Mouse (Mus musculus): Measurements from ENCODE around the gene B4galnt2. TPM values are rescaled to one million over a fixed set of nuclear protein-coding genes. Genes with fewer than 3 reads are reported as not detected.
A peak's percentile ranks its signal among the peaks of the same experiment; 100 is the strongest.

B4galnt2 gene
- polyA plus RNA-seq, 1 experiment, result not detected

DNA sequence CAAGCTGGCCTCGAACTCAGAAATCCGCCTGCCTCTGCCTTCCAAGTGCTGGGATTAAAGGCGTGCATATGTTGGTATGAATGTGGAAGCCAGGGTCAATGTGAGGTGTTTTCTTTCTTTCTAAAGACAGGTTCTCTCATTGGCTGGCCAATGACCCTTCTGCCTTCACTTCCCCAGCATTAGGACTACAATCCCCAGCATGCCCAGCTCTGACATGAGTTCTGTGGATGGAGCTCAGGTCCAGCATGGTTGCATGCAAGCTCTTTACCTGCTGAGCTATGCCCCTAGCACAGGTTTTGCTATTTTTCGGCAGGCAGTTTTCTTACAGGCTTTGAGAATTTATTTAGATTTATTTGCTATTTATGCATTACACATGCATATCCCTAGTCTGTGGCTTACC is 57.4 kb downstream of the B4galnt2 start:
- TF ChIP-seq CTCF (IDR thresholded peaks at IDR 0.05; ENCODE audit: borderline replicate concordance, extremely low read depth, insufficient read depth, insufficient read length) (no peak), POLR2A (IDR thresholded peaks at IDR 0.05; ENCODE audit: borderline replicate concordance, extremely low read depth, insufficient read depth, insufficient read length, poor library complexity, severe bottlenecking) (no peak)
- DNase-seq (ENCODE audit: low read depth), result peak; percentile 21

DNA sequence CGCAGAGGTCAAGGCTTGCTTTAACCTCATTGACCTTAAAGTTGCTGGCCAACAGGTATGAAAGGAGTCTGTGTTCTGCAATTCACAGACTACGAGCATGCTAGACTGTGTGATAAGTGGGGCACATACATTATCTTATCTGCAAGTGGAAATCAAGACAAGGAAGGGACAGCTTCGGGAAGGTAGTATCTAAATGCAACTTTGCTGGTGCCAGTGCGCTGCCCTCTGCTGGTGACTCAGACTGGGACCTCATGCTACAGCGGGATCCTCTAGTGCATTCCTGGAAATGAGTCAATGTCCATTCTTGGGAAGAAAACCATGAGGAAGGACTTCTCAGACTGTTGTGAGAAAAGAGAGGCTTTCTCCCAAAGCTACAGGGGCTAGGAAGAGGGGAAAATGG is 61.0 kb downstream of the B4galnt2 start:
- DNase-seq (ENCODE audit: low read depth), result peak; percentile 33
- TF ChIP-seq CTCF (IDR thresholded peaks at IDR 0.05; ENCODE audit: borderline replicate concordance, extremely low read depth, insufficient read depth, insufficient read length), result peak; percentile 57
- no peak for TF ChIP-seq POLR2A (IDR thresholded peaks at IDR 0.05; ENCODE audit: borderline replicate concordance, extremely low read depth, insufficient read depth, insufficient read length, poor library complexity, severe bottlenecking)

GRCm38 (mm10) chr11:95850898-95851297 is 63.8 kb downstream of the B4galnt2 start:
- TF ChIP-seq POLR2A (IDR thresholded peaks at IDR 0.05; ENCODE audit: borderline replicate concordance, extremely low read depth, insufficient read depth, insufficient read length, poor library complexity, severe bottlenecking) (no peak), CTCF (IDR thresholded peaks at IDR 0.05; ENCODE audit: borderline replicate concordance, extremely low read depth, insufficient read depth, insufficient read length) (no peak)
- no peak for DNase-seq (ENCODE audit: low read depth)

GRCm38 (mm10) chr11:95844935-95845334 is 69.8 kb downstream of the B4galnt2 start:
- DNase-seq (ENCODE audit: low read depth), result no peak
- TF ChIP-seq CTCF (IDR thresholded peaks at IDR 0.05; ENCODE audit: borderline replicate concordance, extremely low read depth, insufficient read depth, insufficient read length), result no peak
- TF ChIP-seq POLR2A (IDR thresholded peaks at IDR 0.05; ENCODE audit: borderline replicate concordance, extremely low read depth, insufficient read depth, insufficient read length, poor library complexity, severe bottlenecking), result no peak

GRCm38 (mm10) chr11:95843421-95843950 is 71.2 kb downstream of the B4galnt2 start:
- no peak for DNase-seq (ENCODE audit: low read depth)

DNA sequence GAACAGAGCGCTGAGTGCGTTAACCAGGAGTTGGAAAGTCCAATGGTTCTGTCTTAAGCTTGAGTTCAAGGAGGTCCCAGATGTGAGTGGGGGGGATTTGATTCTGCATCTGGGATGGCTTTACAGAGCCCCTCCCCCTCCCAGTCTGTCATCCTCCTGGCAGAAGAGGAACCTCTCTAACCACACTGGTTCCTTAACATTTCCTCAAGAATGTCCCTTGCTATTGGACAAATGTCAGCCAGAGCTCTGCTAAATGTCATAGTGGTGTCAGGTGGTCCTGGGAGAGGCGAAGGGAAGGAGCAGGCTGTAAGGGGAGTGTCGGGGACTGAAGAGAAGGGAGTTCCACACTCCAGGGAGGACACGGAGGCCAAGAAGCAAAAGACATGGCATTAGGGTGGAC is 71.7 kb downstream of the B4galnt2 start:
- TF ChIP-seq POLR2A (IDR thresholded peaks at IDR 0.05; ENCODE audit: borderline replicate concordance, extremely low read depth, insufficient read depth, insufficient read length, poor library complexity, severe bottlenecking) (no peak), CTCF (IDR thresholded peaks at IDR 0.05; ENCODE audit: borderline replicate concordance, extremely low read depth, insufficient read depth, insufficient read length) (no peak)
- no peak for DNase-seq (ENCODE audit: low read depth)

More at GRCm38 (mm10) chr11:95843421-95843950, 71.2 kb downstream of the B4galnt2 start:
- no peak for TF ChIP-seq POLR2A (IDR thresholded peaks at IDR 0.05; ENCODE audit: borderline replicate concordance, extremely low read depth, insufficient read depth, insufficient read length, poor library complexity, severe bottlenecking)
- TF ChIP-seq CTCF (IDR thresholded peaks at IDR 0.05; ENCODE audit: borderline replicate concordance, extremely low read depth, insufficient read depth, insufficient read length), result no peak

DNA sequence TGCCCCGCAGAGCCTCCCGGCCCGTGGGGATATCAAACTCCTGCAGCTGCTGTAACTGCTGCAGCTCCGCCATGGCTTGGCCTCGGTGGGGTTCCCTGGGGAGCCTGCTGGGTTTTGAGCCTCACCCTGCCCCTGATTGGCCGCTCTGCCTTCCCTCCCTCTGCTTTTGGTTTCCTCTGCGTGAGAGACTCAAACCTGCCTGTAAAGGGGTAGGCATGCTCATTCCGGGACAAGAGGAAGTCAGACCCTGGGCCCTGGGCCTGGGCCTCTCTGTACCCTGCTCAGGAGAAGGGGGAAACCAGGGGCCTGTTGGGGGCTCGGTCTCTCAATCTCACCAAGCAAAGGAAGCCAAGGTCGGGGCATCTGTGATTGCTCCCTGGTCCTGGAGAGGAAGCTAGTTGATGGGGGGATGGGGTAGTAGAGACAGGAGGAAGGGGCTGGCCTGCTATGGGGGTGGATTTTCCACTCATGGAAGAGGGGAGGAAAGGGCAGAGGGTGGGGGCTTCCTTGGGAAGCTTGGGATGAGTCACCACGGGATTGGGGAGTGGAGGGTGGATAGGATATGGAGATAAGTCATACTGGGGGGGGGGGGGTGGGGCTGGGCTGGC is 72.5 kb downstream of the B4galnt2 start, which contains the start of gene Abi3:
Gene Abi3 (minus strand): TSS at position 403 of the 608 bp plus-strand sequence.
- TF ChIP-seq POLR2A (IDR thresholded peaks at IDR 0.05; ENCODE audit: borderline replicate concordance, extremely low read depth, insufficient read depth, insufficient read length, poor library complexity, severe bottlenecking) (no peak), CTCF (IDR thresholded peaks at IDR 0.05; ENCODE audit: borderline replicate concordance, extremely low read depth, insufficient read depth, insufficient read length) (no peak)
- no peak for DNase-seq (ENCODE audit: low read depth)

- no peak for TF ChIP-seq CTCF (IDR thresholded peaks at IDR 0.05; ENCODE audit: borderline replicate concordance, extremely low read depth, insufficient read depth, insufficient read length)
- TF ChIP-seq POLR2A (IDR thresholded peaks at IDR 0.05; ENCODE audit: borderline replicate concordance, extremely low read depth, insufficient read depth, insufficient read length, poor library complexity, severe bottlenecking), result no peak
- DNase-seq (ENCODE audit: low read depth), result no peak
Measured at GRCm38 (mm10) chr11:95841498-95841830, 73.2 kb downstream of the B4galnt2 start.

DNA sequence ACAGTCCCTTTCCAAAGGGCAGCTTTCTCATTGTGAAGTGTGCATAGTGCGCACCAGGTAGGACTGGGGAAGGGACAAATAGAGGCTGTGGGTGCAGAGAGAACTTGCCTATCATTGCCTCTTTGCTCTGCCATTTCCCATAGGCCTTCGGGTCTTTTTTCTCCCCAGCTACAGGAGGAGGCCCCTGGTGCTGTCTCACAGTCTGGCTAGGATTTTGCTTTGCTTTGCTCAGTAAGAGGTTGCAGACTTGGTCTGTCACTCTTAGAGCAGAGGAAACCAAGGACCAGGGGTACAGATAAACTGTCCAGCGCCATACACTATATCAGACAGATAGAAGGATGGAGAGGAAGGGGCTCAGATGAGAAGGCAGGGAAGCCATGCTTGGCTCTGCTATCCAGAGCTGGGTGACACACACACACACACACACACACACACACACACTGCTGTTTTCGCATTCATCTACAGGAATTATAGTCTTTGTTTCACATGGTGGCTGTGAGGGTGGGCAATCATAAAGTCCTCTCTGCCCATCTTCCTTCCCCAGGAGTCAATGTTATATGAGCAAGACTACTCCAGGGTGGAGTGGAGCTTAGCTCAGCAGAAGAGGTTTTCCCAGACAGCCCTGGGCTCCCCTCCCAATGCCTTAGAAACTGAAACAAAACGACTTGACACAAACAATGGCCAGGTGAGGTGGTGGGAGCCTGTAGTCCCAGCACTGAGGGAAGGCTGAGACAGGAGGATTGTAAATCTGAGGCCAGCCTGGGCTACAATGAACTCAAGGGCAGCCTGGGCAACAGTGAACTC is 73.8 kb downstream of the B4galnt2 start:
- TF ChIP-seq CTCF (IDR thresholded peaks at IDR 0.05; ENCODE audit: borderline replicate concordance, extremely low read depth, insufficient read depth, insufficient read length) (no peak), POLR2A (IDR thresholded peaks at IDR 0.05; ENCODE audit: borderline replicate concordance, extremely low read depth, insufficient read depth, insufficient read length, poor library complexity, severe bottlenecking) (no peak)

GRCm38 (mm10) chr11:95838999-95839868 is 75.5 kb downstream of the B4galnt2 start:
- no peak for TF ChIP-seq CTCF (IDR thresholded peaks at IDR 0.05; ENCODE audit: borderline replicate concordance, extremely low read depth, insufficient read depth, insufficient read length)
- no peak for TF ChIP-seq POLR2A (IDR thresholded peaks at IDR 0.05; ENCODE audit: borderline replicate concordance, extremely low read depth, insufficient read depth, insufficient read length, poor library complexity, severe bottlenecking)
- DNase-seq (ENCODE audit: low read depth), result peak; percentile 62

More for the DNA sequence above, 73.8 kb downstream of the B4galnt2 start:
- DNase-seq (ENCODE audit: low read depth), result no peak

DNA sequence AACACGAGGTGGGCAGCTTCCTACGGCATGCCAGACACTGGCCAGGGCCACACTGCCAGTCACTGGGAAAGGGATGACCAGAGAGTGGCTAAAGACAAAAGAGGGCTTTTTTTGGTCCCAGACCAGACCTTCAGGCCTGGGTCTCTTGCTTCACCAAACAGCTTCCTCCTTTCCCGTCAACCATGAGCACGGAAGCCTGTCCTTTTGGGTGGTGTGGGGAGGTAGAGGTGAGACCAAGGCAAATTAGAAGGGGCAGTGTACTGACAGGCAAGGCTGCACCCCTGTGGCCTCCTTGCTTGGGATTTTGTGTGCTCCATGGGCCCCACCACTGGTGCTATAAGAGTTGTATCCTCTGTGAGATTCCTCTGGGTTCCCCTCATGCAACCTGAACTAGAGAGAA is 76.1 kb downstream of the B4galnt2 start:
- no peak for TF ChIP-seq CTCF (IDR thresholded peaks at IDR 0.05; ENCODE audit: borderline replicate concordance, extremely low read depth, insufficient read depth, insufficient read length)
- no peak for TF ChIP-seq POLR2A (IDR thresholded peaks at IDR 0.05; ENCODE audit: borderline replicate concordance, extremely low read depth, insufficient read depth, insufficient read length, poor library complexity, severe bottlenecking)
- no peak for DNase-seq (ENCODE audit: low read depth)
